Mouse (Mus musculus) ES-E14 (cell line): ENCODE results near the gene Kras.

ENCODE experiments used
- HCFC1 ChIP-seq: IDR thresholded peaks from 2 replicates; pipeline ENCODE4 v1.6.1; 2012; ENCODE audit warnings: low read length, inconsistent platforms, borderline replicate concordance; ENCODE audit not compliant: insufficient read depth
- ZC3H11A ChIP-seq: IDR thresholded peaks from 2 replicates; pipeline ENCODE4 v1.6.1; 2012; ENCODE audit warnings: low read depth, mild to moderate bottlenecking, inconsistent platforms, low read length, borderline replicate concordance

- TF ChIP-seq ZC3H11A, result no peak
- TF ChIP-seq HCFC1, result no peak
These were observed 47.5 kb downstream of the Kras start for GRCm38 (mm10) chr6:145202432-145203125.
